Mouse (Mus musculus): ENCODE data around the gene Mast1.

Mast1 gene

GRCm38 (mm10) chr8:84973803-84974542 lies 36.8 kb upstream of the Mast1 start:
- peak; percentile 75 for DNase-seq (ENCODE audit: low spot score)

GRCm38 (mm10) chr8:84973079-84973478 lies 35.9 kb upstream of the Mast1 start:
- peak; percentile 28 for DNase-seq (ENCODE audit: low spot score)

GRCm38 (mm10) chr8:84970913-84971312 lies 33.8 kb upstream of the Mast1 start:
- peak; percentile 95 for DNase-seq (ENCODE audit: low spot score)

- no peak for DNase-seq (ENCODE audit: low spot score)
Measured at GRCm38 (mm10) chr8:84970135-84970790, 33.1 kb upstream of the Mast1 start.

GRCm38 (mm10) chr8:84969241-84970134 lies 32.3 kb upstream of the Mast1 start, which contains the start of the genes Gm49661, Prdx2 and Rnaseh2a:
TSS of gene Gm49661 (minus strand) at chr8:84969433.
TSS of gene Prdx2 (plus strand) at chr8:84969587.
TSS of gene Rnaseh2a (minus strand) at chr8:84969767.
- DNase-seq (ENCODE audit: low spot score) = peak; percentile 84

GRCm38 (mm10) chr8:84968650-84969049 lies 31.5 kb upstream of the Mast1 start:
- no peak for DNase-seq (ENCODE audit: low spot score)

- DNase-seq (ENCODE audit: low spot score) = no peak
Measured at GRCm38 (mm10) chr8:84967532-84968304, 30.6 kb upstream of the Mast1 start.

- DNase-seq (ENCODE audit: low spot score) = no peak
Measured at GRCm38 (mm10) chr8:84966603-84967002, 29.4 kb upstream of the Mast1 start.

GRCm38 (mm10) chr8:84965731-84966291 lies 28.7 kb upstream of the Mast1 start:
- DNase-seq (ENCODE audit: low spot score) = peak; percentile 97

- no peak for DNase-seq (ENCODE audit: low spot score)
Measured at GRCm38 (mm10) chr8:84963952-84964351, 26.8 kb upstream of the Mast1 start.

GRCm38 (mm10) chr8:84959811-84960210 lies 22.7 kb upstream of the Mast1 start:
- no peak for DNase-seq (ENCODE audit: low spot score)

- DNase-seq (ENCODE audit: low spot score) = peak; percentile 83
Measured at GRCm38 (mm10) chr8:84956768-84957167, 19.6 kb upstream of the Mast1 start.

- DNase-seq (ENCODE audit: low spot score) = no peak
Measured at GRCm38 (mm10) chr8:84952612-84953255, 15.6 kb upstream of the Mast1 start.

GRCm38 (mm10) chr8:84949753-84950152 lies 12.6 kb upstream of the Mast1 start:
- no peak for DNase-seq (ENCODE audit: low spot score)

- DNase-seq (ENCODE audit: low spot score) = no peak
Measured at GRCm38 (mm10) chr8:84947241-84947545, 10.0 kb upstream of the Mast1 start.

- DNase-seq (ENCODE audit: low spot score) = no peak
Measured at GRCm38 (mm10) chr8:84946528-84947240, 9.5 kb upstream of the Mast1 start, which contains the start of gene Rtbdn. TSS of gene Rtbdn (plus strand) at chr8:84946991.

- DNase-seq (ENCODE audit: low spot score) = no peak
Measured at GRCm38 (mm10) chr8:84945633-84946527, 8.7 kb upstream of the Mast1 start.

GRCm38 (mm10) chr8:84945235-84945632 lies 8.1 kb upstream of the Mast1 start:
- no peak for DNase-seq (ENCODE audit: low spot score)

Data from c-Kit-positive CD71-positive TER-119-positive erythroid progenitor cells, embryonic 14.5 days (primary cell).